Mouse (Mus musculus): ENCODE data around the gene Ptprn2. TPM values are rescaled to one million over a fixed set of nuclear protein-coding genes. Genes with fewer than 3 reads are reported as not detected.

Ptprn2 gene
- polyA plus RNA-seq, 1 experiment from 2014 or later, result 0.16 TPM

DNA sequence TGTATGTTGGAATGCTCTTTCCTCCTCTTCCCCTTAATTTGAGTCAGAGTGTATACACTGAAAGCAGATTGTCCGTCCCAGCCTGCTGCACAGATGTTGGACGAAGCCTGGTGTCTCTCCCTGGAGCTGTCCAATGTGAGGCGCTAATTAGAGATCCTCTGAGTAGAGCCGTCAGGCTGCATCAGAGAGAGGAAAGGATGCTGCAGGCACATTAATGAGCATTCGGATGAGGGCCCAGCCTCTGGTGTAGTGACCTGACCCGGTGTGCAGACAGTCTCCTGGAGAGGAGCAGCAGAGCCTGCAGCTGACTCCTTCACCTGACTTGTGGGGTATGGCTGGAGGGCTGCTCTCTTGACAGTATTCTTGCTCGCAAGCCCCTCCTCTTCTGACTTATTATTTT is 370.8 kb downstream of the Ptprn2 start:
- H3K27ac ChIP-seq, result no peak overlapping the region
- no peaks in the 10 kb centered on the region for H3K9me3 ChIP-seq
- no peaks in the 10 kb centered on the region for H3K27me3 ChIP-seq (ENCODE audit: insufficient read depth, poor library complexity, severe bottlenecking)
- H3K4me1 ChIP-seq, result no peaks in the 10 kb centered on the region
- WGBS, result 66% methylated on average over 7 of the region's 7 CpGs
- DNase-seq (ENCODE audit: low spot score), result no peak
- H3K36me3 ChIP-seq, result no peaks in the 10 kb centered on the region
- no peak overlapping the region for H3K4me3 ChIP-seq

DNA sequence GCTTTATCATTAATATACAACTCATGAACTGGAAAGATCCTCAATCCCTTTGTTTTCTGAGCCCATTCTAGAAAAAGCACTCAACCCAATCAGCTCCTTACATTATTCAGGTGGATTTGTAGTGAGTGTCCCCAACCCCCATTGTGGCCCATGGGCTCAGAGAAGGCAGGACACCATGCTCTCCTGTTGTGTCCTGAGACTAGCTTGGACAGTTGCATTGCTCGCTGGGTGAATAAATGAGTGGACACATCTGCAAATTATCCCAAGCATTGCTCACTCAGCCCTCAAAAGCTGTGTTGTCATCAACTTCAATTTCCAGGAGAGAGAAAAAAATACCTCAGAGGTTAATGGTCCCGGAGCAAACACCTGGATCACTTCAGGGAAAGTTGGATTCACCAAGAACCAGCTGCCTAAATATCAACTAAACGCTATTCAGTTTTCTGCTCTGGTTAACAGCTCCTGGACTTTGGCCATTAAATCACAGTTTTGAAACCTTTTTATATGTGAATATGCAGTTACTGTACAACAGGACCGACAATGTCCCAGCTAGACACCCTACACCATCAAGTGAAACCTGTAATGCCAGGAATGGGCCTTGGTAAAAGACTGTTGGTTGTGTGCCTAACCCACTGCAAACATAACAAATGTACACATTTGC is 376.0 kb downstream of the Ptprn2 start:
- Histone ChIP-seq H3K4me3 (no peak overlapping the region), H3K9me3 (no peaks in the 10 kb centered on the region), H3K36me3 (no peaks in the 10 kb centered on the region), H3K27ac (no peak overlapping the region), H3K4me1 (no peaks in the 10 kb centered on the region), H3K27me3 (ENCODE audit: insufficient read depth, poor library complexity, severe bottlenecking) (no peaks in the 10 kb centered on the region)
- WGBS, result 82% methylated on average over 4 of the region's 4 CpGs
- DNase-seq (ENCODE audit: low spot score), result no peak

DNA sequence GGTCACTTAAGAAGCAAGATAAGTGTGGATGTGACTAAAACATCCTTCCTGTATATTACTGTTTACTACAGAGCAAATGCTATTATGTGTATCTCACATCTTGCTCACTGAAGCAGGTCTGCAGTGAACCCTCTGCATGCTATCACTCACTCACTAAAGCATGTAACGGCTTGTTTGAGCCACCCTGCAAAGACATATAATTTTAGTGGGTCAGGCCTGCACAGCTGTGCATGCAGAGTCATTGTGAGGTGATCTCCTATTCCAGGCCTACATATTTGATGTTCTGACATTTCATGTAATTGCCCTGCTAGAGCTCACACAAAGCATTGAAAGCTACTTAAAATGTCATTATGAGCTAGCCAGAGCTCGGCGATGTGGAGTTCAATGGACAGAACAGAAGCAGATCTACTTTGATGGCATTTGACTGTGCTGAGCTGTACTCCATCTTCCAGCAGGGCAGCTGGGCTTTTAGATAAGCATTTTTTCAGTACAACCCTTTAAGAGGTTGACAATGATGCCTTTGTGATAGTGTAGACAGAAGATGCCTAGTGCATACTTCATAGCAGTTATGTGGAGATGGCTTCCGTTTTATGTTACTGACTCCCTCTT is 377.9 kb downstream of the Ptprn2 start:
- DNase-seq (ENCODE audit: low spot score), result no peak
- no peaks in the 10 kb centered on the region for H3K9me3 ChIP-seq
- no peaks in the 10 kb centered on the region for H3K27me3 ChIP-seq (ENCODE audit: insufficient read depth, poor library complexity, severe bottlenecking)
- no peaks in the 10 kb centered on the region for H3K36me3 ChIP-seq
- no peak overlapping the region for H3K4me3 ChIP-seq
- no peak overlapping the region for H3K27ac ChIP-seq
- 81% methylated on average over 4 of the region's 4 CpGs for whole genome bisulfite sequencing
- H3K4me1 ChIP-seq, result no peaks in the 10 kb centered on the region

DNA sequence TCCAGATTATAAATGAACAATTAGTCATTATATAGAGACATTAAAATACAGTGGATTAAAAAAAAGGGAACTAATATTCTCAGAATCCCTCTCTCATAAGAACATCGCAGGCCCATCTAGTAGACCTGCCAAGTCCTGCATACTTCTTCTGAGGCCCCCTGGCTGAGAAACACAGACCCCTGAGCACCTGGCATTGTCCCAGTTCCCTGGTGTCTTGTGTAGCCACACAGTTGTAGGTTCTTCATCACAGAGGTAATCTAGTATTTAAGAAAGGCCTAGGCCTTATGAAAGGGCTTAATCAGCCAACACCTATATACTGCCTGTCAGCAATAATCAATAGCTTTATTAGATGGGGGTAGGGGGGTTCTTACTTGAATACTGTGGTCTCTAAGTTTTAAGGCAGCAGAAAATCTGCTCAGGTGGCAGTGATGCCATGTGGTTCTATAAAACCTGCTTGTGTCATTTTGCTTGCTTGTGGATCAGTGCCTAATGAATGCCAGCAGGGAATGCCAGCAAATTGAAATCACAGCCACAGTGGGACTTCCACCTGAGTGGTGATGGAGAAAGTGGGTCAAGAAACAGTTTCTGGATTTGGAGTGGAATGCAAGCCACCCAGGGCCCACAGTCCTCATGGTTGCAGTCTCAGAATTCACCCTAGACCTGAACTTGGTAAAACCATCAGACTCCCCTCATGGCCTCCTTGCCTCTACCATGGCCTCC is 388.5 kb downstream of the Ptprn2 start:
- no peaks in the 10 kb centered on the region for H3K36me3 ChIP-seq
- H3K27ac ChIP-seq, result no peak overlapping the region
- H3K4me1 ChIP-seq, result no peaks in the 10 kb centered on the region
- no peaks in the 10 kb centered on the region for H3K9me3 ChIP-seq
- H3K27me3 ChIP-seq (ENCODE audit: insufficient read depth, poor library complexity, severe bottlenecking), result no peaks in the 10 kb centered on the region
- DNase-seq (ENCODE audit: low spot score), result no peak
- no peak overlapping the region for H3K4me3 ChIP-seq
- 88% methylated on average over 1 of the region's 1 CpGs for WGBS

DNA sequence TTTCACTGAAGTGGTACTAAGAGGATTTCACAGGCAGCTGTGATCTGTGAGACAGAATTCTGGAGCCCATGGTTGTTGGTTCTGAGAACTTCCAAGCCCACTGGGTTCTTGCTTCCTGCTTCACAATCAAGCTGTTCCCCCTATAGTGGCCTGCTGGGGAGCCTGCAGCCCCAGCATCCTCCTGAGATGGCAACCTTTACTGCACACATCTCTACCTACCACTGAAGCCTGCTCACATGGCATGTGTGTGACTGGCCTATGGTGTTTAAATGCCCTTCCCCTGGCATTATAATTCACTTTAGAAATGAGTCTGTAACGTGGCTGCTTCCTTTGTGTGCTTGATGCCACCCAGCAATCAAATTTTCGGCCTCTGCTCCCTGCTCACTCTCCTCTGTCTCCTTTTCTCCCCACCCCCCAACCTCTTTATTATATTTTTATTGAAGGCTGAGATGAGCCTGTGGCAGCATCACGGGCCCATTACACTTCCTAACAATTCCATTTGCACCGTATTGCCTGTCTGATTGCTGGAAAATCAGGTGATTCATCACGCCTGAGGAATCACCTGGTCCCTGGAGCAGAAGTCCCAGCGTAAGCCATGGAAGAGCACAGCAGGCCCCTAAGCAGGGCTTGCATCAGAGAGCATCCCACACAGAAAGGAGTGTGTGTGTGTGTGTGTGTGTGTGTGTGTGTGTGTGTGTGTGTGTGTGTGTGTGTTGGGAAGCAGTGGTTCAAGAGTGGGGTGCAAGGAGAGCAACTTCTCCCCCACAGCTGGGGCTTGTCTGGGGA is 402.2 kb downstream of the Ptprn2 start:
- Histone ChIP-seq H3K27me3 (ENCODE audit: insufficient read depth, poor library complexity, severe bottlenecking) (peaks cover 5% of the 10 kb centered on the region; the same call in 1 of the 2 replicates), H3K27ac (no peak overlapping the region), H3K4me3 (no peak overlapping the region), H3K9me3 (no peaks in the 10 kb centered on the region), H3K36me3 (no peaks in the 10 kb centered on the region), H3K4me1 (no peaks in the 10 kb centered on the region)
- WGBS, result 64% methylated on average over 6 of the region's 6 CpGs
- DNase-seq (ENCODE audit: low spot score), result no peak

DNA sequence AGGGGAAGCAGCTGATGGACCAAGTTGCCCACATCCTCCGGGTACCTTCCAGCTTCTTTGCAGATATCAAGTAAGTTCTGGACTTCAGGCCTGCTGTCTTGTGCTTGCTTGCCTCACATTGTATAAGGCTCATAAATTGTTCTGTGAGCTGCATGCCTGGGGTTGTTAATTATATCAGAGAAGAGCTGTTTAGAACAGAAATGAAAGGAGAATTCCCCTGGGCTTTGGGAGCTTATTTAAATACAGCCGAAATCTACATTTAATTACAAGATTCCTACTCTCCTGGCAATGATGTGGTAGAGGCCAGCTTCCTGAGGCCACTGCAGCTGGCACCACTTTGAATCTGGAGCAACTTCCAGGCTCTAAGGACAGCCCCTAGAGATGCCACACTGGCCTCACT is 403.3 kb downstream of the Ptprn2 start:
- Histone ChIP-seq H3K36me3 (no peaks in the 10 kb centered on the region), H3K27me3 (ENCODE audit: insufficient read depth, poor library complexity, severe bottlenecking) (peaks cover 5% of the 10 kb centered on the region; the same call in 1 of the 2 replicates), H3K9me3 (no peaks in the 10 kb centered on the region), H3K27ac (no peak overlapping the region), H3K4me1 (no peaks in the 10 kb centered on the region), H3K4me3 (no peak overlapping the region)
- no peak for DNase-seq (ENCODE audit: low spot score)
- 77% methylated on average over 2 of the region's 2 CpGs for WGBS

DNA sequence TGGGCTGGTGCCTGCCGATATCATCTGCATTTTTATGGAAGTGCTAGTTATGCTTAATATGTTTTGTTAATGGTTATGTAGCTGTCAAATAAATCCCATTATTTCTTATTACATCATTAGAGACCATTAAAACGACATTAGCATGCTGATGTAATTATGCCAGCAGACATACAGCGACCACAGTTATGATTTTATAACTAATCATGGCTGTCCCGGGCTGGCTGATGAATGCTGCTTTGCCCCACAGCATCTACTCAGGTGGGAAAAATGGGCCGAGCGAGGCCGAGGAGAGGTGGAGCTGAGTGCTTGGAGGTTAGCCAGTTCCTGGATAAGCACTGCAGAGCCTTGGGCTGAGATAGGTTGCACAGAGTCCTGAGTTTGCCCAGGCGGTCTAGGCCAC is 407.1 kb downstream of the Ptprn2 start:
- no peaks in the 10 kb centered on the region for H3K9me3 ChIP-seq
- WGBS, result 84% methylated on average over 8 of the region's 8 CpGs

DNA sequence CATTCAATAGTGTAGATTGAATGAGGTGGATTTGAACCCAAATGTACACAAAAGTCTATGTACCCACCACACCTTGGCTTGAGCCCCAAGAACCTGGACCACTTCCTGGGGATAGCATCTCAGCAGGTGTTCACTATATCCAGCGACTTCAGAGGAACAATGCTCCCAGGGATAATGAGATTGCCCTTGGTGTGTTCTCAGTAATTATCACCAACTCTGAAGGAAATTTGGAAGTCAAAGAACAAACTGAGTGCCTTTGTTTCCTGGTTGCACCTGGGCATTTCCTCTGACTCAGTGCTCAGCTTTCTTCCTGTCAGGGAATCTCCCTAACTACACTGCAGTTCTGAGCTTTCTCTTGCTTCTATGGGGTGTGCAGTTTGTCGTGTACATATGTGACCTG is 411.1 kb downstream of the Ptprn2 start:
- Histone ChIP-seq H3K9me3 (no peaks in the 10 kb centered on the region), H3K27ac (no peak overlapping the region), H3K4me1 (no peaks in the 10 kb centered on the region), H3K36me3 (no peaks in the 10 kb centered on the region), H3K27me3 (ENCODE audit: insufficient read depth, poor library complexity, severe bottlenecking) (no peaks in the 10 kb centered on the region), H3K4me3 (no peak overlapping the region)
- DNase-seq (ENCODE audit: low spot score), result no peak
- WGBS, result 41% methylated on average over 2 of the region's 2 CpGs

More for the DNA sequence above, 407.1 kb downstream of the Ptprn2 start:
- DNase-seq (ENCODE audit: low spot score), result no peak
- no peaks in the 10 kb centered on the region for H3K36me3 ChIP-seq
- no peaks in the 10 kb centered on the region for H3K4me1 ChIP-seq
- H3K4me3 ChIP-seq, result no peak overlapping the region
- no peak overlapping the region for H3K27ac ChIP-seq
- H3K27me3 ChIP-seq (ENCODE audit: insufficient read depth, poor library complexity, severe bottlenecking), result peaks cover 5% of the 10 kb centered on the region; the same call in 1 of the 2 replicates

DNA sequence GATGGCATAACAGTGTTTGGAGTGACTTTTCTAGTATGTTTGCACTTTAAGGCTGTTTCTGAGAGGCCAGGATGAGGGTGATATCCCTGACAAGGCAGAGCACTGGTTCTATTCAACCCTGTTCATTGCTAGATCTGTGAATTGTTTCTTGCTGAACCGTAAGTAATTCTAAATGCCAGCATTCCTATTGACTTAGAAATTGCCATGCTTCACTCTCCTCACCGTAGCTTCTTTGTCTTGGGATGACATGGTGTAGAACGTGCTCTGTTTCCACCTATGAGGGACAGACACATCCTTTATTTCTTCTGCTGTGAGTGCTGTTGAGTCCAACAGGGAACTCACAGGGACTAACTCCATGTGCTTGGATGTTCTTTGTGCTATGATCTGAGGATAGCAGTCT is 416.3 kb downstream of the Ptprn2 start:
- H3K9me3 ChIP-seq, result no peaks in the 10 kb centered on the region
- 81% methylated on average over 3 of the region's 3 CpGs for WGBS
- no peak overlapping the region for H3K27ac ChIP-seq
- H3K4me3 ChIP-seq, result no peak overlapping the region
- H3K4me1 ChIP-seq, result no peaks in the 10 kb centered on the region
- no peaks in the 10 kb centered on the region for H3K27me3 ChIP-seq (ENCODE audit: insufficient read depth, poor library complexity, severe bottlenecking)
- H3K36me3 ChIP-seq, result no peaks in the 10 kb centered on the region
- no peak for DNase-seq (ENCODE audit: low spot score)

DNA sequence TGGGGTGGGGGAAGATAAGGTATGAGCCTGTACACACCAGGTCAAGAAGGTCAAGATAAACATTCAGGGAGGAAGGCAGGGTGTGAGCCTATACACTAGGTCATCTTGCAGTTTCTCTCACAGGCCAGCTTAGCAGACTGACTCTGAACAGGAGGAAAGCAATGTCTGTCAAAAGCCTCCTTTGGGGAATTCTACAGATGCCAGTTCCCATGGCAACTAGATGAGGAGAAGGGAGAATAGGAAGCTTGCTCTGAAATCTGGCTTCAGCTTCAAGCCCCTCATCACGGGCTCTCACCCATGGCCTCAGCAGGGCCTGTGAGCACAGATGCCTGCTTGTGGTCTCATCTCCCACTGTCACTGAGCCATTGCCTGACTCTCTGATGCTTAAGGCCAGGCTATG is 421.9 kb downstream of the Ptprn2 start:
- 16% methylated on average over 1 of the region's 1 CpGs for WGBS
- H3K9me3 ChIP-seq, result no peaks in the 10 kb centered on the region
- DNase-seq (ENCODE audit: low spot score), result no peak

DNA sequence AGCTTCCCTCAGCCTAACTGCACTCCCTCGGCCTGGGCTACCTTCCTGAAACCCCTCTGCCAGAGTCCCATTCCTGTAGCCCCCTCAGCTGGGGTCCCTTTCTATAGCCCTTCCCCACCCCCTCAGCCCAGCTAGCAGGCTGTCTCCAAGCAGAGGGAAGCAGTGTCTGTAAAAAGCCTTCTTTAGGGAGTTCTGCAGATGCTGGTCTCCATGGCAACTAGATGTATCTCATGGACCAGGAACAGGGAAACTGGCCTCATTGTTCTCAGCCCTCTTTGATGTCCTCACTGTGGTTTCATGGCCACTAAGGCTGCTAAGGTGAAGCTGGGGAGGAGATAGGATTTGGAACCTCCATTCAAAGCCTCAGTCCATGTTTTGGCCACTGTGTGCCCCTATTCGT is 423.1 kb downstream of the Ptprn2 start:
- 60% methylated on average over 2 of the region's 2 CpGs for WGBS
- H3K9me3 ChIP-seq, result no peaks in the 10 kb centered on the region
- no peaks in the 10 kb centered on the region for H3K36me3 ChIP-seq
- 0 out of 2 replicates have a peak, but pooled peaks cover 3% of the 10 kb centered on the region for H3K27me3 ChIP-seq (ENCODE audit: insufficient read depth, poor library complexity, severe bottlenecking)
- DNase-seq (ENCODE audit: low spot score), result no peak
- no peak overlapping the region for H3K27ac ChIP-seq
- H3K4me1 ChIP-seq, result 0 out of 2 replicates have a peak, but pooled peaks cover 8% of the 10 kb centered on the region
- H3K4me3 ChIP-seq, result no peak overlapping the region

More for the DNA sequence above, 421.9 kb downstream of the Ptprn2 start:
- H3K27ac ChIP-seq, result no peak overlapping the region
- no peak overlapping the region for H3K4me3 ChIP-seq
- H3K27me3 ChIP-seq (ENCODE audit: insufficient read depth, poor library complexity, severe bottlenecking), result 0 out of 2 replicates have a peak, but pooled peaks cover 3% of the 10 kb centered on the region
- H3K4me1 ChIP-seq, result 0 out of 2 replicates have a peak, but pooled peaks cover 8% of the 10 kb centered on the region
- no peaks in the 10 kb centered on the region for H3K36me3 ChIP-seq

DNA sequence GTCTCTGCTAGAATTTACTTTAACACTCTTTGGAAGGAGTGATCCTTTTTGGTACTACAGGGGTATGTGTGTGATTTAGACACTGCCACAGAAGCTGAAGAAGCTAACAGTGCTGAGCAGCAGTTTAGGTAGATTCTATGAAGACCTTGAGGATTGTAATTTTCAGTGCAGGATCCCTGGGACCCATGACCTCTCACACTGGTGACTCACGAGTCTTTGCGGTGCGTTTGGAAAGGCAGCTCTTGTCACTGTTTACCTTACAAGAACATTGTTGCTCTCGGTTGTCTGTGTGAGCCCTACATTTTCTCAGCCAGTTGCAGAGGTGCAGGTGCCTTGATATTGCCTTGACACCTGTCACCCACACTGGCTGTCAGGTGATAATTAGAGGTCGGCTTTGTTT is 431.3 kb downstream of the Ptprn2 start:
- H3K4me1 ChIP-seq, result no peaks in the 10 kb centered on the region
- H3K36me3 ChIP-seq, result no peaks in the 10 kb centered on the region
- H3K9me3 ChIP-seq, result no peaks in the 10 kb centered on the region
- 59% methylated on average over 5 of the region's 5 CpGs for WGBS
- H3K27me3 ChIP-seq (ENCODE audit: insufficient read depth, poor library complexity, severe bottlenecking), result no peaks in the 10 kb centered on the region
- no peak overlapping the region for H3K4me3 ChIP-seq
- DNase-seq (ENCODE audit: low spot score), result no peak
- H3K27ac ChIP-seq, result no peak overlapping the region

DNA sequence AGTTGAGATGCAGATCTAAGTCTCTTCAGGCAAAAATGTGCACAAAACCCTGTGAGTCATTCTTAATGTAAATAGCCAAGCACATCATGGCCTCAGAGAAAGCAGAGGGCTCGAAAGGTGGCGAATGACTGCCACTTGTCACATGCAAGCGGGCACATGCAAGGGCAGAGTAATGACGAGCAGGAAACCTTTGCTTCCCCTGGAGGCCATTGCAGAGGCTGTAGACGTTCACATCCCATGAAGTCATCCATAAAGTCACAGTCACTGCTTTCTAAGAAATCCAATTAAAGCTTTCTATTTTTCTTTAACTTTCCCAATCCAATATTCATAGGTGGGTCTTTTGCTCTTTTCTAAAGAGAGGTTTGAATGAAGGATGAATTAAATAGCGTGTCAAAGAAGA is 433.7 kb downstream of the Ptprn2 start:
- no peaks in the 10 kb centered on the region for H3K27me3 ChIP-seq (ENCODE audit: insufficient read depth, poor library complexity, severe bottlenecking)
- H3K27ac ChIP-seq, result no peak overlapping the region
- H3K4me1 ChIP-seq, result no peaks in the 10 kb centered on the region
- H3K36me3 ChIP-seq, result no peaks in the 10 kb centered on the region
- no peak for DNase-seq (ENCODE audit: low spot score)
- 83% methylated on average over 6 of the region's 6 CpGs for WGBS
- no peak overlapping the region for H3K4me3 ChIP-seq
- no peaks in the 10 kb centered on the region for H3K9me3 ChIP-seq

Measured in heart, embryonic 10.5 days (tissue).